Mouse (Mus musculus) adrenal gland, adult (tissue): ENCODE data around the gene 1110002E22Rik.

ENCODE experiments used
- DNase-seq, 2 experiments: peaks; one replicate each; pipeline ENCODE4 v3.0.0; 2022 to 2023; ENCODE audit warnings: low spot score in 1 of 2; ENCODE audit not compliant: inconsistent age in 2 of 2

1110002E22Rik gene

DNA sequence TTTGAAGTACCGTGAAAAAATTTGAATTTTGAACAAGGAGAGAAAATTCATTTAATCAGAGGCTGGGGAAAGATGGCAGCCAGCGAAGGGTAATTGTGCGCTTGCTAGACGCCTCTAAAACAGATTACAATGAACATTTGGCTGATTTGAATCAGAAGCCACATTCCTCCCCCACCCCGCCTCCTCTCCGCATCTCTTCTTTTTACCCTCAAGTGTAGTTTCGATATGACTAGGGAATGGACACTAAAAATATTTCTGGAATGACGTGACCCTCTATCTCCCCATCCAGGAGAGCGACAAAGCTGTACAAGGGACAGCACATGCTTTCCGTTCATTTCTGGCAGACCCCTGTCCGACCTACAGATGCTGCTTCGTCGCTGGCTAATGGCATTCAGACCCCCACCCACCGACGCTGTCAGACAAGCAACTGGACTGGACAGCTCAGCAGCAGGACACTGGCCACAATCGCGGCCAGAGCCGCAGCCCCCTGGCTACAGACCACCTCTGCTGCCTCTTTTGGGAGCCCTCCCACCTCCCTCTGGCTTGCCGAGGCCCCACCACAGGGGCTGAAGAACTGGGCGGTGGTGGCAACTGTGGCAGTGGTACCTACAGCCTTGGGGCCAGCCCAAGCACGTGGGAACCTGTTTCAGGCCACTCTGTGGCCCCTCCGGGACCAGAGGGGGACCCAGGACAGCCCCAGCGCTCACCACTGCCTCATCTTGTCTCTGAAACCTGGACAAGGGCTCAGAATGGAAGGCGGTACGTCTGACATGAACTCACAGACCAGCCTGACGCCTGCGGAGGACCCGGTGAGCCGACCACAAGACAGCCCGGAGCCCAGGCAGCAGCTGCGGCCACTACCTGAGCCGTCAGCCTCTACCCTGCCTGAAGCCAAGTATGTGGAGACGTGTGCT lies at the start of gene 1110002E22Rik:
Gene 1110002E22Rik, plus strand, starts transcription at position 321 of the 914 bp plus-strand sequence.
- DNase-seq, result no peak

DNA sequence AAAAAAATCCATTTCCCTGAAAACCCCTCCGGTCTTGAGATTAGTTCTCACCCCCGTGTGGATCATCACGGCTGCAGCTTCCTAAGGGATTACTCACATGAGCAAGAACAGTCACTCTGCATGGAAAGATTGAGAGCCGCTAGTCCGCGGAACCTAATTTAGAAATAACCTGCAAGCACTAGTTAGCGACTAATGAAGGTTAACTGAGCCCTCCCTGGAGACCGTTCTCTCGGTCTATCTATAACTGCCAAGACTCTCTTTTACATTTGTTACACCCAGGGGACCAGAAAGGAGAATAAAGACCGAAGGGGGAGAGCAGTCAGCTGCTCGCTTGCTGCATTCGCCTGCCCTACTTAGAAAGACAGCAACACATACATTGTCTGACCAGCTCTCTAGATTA lies 48.0 kb upstream of the 1110002E22Rik start:
- no peak for DNase-seq

DNA sequence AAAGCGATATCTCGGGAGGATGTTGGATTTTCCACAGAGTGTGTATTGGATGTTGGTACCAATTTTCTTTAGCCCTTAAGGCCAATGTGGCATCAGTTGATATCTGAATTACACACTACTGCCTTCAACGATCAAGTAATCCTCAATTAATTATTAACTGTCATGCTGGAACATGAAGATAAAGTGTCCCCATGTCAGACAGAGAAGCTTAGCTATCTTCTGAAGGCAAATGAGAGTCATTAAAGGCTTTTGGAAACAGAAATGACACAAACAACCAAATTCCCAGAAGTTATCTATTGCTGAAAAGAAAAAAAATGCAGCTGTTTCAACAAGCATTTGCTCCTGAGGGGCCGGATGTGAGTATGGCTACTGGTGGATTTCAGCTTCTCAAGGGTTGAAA lies 42.8 kb upstream of the 1110002E22Rik start:
- DNase-seq, result no peak

DNA sequence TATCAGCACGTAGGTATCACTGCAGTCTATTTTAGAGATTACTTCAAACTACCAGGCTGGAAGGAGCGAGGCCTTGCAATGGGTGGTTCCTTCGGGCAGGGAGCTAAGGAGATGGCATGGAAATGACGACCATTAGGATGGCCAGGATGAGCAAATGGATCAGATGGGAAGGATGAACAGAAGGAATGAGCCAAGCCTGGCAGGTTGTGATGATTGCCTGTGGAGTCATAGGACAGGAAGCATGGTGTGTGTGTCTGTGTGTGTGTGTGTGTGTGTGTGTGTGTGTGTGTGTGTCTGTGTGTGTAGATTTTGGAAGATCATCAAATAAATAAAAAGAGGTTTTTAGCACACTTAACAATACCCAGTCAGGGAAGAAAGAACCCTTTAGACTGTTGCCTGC lies 42.2 kb upstream of the 1110002E22Rik start:
- DNase-seq, result no peak

DNA sequence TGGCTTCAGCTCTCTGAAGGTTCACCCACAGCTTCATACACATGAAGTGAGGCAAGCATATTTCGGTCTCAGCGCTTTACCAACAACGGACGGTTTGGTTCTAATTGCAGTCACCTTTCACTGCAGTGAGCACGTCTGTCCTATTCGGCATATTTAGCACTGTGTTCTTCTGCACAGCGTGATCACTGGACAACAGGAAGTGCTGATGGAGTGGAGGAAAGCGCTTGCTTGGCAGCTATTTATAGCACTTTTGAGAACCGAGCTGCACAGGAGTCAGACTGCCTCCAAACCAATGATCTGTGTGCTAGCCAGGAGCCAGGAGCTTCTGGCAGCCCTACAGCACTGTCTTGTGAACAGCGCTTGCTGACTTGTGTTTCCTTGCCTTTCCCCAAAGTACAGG lies 38.6 kb upstream of the 1110002E22Rik start:
- no peak for DNase-seq

DNA sequence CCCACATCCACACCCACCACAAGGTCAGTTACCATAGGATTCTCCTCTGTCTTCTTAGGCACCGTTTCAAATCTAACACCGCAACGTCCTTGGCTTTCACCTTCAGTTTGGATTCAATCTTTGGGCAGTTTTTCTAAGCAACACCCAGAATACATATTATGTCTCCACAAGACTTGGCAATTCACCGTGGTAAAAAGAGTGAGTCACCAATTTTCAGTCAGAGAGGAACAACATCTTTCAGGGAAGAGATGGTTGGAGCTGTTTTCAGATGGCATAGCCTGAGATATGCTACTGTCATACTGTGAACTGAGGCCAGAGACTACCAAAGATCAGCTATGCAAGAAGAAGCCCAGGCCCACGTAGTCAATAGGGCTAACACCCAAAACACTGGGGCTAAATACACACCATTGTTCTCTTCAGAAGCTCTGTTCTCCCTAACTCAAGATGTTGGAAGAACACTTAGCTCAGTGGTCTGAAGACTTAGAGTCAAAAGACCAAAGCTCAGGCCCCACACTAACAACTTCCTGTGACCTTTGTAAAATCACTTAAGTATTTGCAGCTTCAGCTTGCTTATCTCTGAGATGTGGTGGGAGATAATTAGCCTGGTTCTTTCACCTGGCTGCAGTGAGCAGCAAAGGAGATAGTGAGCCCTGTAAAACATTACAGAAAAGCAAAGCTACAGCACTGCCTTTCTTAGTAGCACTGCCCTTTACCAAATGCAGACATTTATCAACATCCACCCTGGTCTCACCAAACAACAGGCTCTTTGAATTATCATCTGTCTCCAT lies 37.1 kb upstream of the 1110002E22Rik start:
- no peak for DNase-seq

DNA sequence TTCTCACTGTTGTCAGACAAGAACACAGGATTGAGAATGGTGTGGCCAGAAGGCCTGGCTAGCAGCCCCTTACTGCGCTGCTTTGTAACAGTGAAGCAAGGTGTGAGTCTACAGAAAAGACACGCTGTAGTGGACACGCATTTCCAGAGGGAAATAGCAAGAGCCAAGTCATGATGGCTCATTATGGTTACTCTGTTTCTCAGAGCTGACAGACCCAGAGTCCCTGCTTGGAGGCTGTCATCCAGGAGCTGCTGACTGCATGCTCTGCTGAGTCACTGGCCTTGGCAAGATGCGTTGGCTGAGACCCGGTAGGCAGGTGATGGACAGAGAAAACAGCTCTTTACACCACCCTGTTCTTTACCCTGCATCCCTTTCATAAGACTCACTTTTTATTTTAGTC lies 35.5 kb upstream of the 1110002E22Rik start:
- peak; percentile 89 to 91 for DNase-seq

DNA sequence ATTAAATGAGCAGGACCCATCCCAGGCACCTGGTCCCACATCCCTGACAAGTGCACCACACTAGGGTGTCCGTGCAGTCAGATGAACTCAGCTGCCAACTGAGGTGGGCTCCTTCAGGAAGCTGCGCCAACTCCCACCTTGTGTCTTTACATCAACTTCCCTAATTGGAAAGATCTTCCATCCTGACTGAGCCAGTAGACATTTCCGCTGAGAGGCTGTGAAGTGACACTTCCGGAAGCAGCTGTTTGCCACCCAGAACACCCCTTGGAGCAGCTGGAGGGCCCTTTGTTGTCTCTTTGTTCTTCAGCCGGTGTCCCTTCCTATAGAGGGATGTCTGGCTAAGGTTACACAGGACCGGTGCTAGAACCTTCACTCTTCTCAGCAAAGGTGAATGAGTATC lies 34.3 kb upstream of the 1110002E22Rik start:
- no peak for DNase-seq

DNA sequence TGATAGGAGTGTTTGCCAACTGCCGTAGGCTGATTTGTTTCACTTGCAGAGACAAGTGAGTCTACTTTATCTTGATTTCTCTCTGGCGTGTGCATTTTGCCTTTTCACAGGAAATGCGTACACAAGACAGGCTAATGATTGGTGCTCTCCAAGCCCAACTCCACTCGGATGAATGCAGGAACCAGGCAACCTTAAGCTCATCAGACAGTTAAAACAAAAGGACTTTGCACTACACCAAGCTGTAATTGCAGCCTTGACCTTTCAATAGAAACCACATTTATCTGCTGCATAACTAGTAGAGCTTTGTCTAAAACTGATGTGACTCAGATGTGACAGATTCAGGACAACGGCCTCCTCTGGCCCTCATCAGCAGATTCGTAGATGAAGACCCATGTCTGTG lies 30.9 kb upstream of the 1110002E22Rik start:
- peak; percentile 48 to 88 for DNase-seq

DNA sequence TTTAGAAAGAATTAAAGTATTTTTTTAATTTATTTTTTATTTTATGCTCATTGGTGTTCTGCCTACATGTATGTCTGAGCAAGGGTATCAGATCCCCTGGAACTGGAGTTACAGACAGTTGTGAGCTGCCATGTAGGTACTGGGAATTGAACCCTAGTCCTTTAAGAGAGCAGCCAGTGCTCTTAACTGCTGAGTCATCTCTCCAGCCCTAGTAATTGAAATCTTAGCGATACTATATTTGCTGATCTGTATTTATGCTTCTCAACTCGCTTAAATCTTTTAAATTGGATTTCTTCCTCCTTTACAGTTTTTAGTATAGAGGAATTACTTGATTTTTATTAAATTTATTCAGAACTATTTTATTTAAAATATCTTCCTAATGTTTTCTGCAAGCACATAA lies 23.9 kb upstream of the 1110002E22Rik start:
- no peak for DNase-seq

DNA sequence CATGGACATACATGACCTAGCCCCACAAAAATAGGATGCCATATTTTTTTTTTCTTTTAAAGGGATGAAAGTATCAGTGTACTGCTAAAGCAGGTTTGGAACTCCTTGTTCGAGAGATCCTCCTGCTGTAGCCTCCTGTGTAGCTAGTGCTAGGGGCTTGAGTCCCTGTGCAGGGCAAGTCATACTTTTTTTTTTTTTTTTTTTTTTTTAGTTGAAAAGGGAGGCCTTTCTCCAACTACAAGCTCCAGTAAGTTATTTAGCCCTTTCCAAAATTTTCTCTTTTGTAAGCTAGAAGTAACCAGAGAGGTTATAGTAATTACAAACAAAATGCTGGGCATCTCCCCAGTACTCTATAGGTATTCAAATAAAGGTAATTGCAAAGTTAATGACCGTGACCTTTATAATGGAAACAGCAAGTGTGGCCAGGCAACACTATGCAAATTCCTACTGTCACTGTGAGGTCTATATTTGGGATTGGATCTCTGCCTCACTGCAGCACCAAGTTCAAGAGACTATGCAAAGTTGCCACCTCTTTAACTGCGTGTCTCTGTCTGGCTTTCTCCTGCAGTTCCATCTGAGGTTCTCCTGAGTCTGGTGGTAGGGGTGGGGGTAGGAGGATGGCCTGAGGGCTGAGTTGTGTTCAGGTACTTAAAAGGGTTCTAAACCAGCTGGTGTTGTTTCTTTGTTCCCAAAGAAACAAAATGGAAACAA lies 23.1 kb upstream of the 1110002E22Rik start:
- no peak for DNase-seq

DNA sequence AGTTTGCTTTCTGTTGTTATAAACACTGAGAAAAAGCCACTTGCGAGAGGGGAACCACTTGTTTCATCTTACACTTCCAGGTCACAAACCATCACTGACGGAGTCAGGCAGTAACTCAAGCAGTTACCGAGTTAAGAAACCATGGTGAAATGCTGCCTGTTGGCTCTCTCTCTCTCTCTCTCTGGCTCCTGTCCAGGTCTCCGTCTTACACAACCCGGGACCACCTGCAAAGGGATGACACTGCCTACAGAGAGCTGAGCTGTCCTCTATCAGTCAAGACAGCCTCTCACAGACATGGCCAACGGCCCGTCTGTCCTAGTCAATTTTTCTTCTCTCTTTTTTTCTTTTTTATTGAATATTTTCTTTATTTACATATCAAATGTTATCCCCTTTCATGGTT lies 21.5 kb upstream of the 1110002E22Rik start:
- DNase-seq, result peak; percentile 30 to 72

DNA sequence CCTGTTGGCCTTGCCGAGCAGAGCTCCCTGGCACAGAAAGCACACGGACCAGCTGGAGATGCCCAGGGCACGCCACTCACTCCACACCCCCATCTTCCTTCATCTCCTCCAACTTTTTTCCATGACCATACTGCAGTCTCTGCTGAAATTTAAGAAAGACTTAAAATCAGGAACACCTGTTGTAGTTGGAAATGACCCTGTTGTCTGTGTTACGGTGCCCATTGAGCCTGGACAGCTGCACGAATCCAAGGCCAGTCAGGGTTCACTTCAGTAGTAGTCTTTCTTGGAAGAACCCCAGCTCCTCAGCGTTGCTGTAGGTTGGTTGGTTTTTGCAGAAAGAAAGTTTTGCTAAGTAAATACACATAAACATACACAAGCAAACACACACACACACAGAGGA lies 15.3 kb upstream of the 1110002E22Rik start:
- peak in 1 of 2 experiments; percentile 51 for DNase-seq

DNA sequence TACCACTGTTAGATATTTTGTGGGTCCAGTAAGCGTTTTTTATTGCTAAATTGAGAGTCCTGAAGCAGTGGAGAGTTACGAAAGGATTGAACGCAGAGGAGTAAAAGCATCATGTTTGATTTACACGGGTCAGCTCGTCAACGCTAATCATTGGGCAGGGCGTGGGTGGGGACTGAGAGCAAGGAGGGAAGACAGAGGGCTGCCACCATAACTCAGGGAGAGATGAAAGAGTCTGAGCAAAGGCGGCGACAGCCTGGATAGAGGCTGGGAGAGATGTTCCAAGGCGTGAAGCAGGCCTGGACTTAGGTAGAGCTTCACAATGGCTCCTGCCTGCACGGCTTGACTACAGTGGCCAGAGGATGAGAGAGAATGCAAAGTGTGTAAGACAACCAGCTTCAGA lies 14.1 kb upstream of the 1110002E22Rik start:
- peak in 1 of 2 experiments; percentile 19 for DNase-seq

DNA sequence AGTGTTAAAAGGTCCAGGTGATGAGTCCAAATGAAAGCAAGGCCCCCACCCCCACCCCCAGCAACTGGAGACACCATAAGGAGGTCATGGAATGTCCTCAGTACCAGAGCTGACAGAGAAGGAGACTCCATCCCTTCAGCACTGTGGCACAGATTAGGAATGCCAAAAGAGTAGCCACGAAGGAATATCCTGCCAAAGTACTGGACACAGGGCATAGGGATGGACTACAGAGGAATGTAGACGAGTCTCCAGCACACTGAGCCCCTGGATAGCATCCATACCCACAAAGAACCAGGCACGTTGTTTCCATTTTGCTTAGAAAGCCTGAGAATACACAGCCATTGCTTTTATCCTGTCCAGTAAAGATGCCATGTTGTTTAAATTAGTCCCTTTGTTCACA lies 13.4 kb upstream of the 1110002E22Rik start:
- no peak for DNase-seq

DNA sequence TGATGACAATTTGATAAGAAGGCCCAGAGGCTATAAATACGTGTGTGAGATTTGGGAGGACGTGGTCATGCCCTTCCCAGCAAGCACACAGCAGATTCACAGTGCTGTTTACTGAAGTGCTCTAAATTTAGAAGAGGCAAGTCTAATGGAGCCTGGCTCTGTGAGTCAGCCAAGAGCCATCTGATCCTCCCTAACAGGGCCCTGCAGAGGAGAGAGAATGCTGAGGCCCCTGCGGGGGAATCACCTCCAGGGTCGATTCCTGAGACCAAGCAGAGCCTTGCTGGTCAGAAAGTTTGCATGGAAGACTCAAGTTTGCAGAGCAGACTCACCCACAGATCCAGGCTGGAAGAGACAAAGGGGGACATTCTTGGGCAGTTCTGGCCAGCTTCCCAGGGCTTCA lies 10.9 kb upstream of the 1110002E22Rik start:
- peak; percentile 60 to 76 for DNase-seq

DNA sequence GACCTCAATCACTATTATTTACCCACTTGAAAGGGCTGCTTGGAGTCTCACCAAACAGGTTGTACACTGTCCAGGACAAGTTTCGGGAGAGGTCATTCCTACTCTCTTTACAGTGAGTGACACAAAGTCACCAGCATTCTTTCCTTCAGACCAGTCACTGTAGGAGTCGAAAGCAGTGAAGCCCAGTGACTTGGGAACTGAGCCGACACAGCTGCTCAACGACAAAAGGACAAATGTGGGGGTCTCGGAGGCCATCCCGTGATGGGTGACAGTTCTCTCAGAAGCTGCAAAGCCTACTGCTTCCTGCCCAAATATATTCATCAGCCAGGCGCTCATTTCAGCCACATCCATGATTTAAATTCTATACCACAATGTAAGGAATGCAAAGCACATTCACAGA lies 7.9 kb upstream of the 1110002E22Rik start:
- no peak for DNase-seq

DNA sequence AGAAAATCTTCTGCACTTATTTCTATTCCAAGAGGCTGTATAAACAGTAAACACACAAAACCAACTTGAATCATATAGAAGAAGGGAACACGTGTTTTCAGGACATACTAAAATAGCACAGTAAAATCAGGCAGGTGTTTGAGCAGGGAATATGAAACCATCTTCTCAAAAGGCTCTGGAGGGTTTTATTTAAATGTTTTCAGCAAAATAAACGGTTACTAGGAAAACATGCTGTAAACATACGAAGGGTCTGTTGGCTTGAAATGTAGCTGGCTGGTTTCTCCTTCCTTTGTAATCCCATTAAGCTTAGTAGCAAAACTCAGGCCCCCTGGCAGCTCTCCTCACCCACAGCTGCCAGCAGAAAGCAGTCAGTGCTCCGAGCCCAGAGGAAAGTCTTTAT lies 6.6 kb upstream of the 1110002E22Rik start:
- DNase-seq, result no peak

DNA sequence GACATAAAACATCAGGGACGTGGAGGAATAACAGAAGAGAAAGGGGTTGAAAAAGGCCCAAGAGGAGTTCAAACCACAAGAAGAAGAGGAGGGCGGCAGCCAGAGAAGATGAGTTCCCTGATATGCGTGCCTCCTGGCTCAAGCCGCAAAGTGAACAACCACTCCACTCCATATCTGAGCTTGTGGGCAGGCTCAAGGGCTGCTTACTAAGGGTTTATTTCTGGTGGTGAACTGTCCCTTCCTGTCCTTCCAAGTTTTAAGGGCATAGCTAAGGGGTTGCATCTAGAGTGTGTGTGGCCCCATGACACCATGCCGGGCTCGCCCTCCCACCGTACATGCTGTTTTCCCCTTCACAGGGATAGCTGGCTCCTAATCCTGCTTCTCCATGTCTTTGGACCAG lies 4.4 kb upstream of the 1110002E22Rik start:
- DNase-seq, result no peak

DNA sequence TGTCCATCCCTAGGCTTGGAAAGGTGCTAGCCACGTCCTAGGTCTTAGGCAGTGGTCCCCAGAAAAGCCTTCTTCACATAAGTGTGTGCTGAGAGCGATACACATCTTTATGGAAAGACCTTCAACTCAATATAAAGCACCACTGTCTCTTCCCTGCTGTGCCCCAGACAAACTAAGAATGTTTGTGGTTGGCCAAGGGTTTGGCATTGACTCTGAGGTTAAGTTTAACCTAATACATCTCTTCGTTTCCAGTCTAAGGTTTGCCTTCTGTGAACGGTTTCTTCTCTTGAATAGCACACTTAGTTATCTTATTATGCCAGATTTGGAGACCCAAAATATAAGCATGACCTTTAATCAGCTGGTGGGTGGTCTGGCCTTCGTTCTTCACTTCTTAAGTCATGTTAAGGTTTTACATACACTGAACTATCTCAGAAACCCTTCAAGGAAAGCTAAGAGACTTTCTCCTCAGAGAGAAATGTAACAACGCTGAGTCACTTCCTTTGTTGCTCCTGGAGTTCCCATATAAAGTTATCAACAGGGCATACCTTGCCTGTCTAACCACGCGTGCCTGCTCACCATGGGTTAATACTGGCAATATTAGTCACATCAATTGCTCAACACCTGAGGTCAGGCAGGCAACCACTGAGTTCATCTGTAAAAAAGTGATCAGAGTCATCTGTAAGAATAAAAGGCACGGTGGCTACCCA lies 3.5 kb upstream of the 1110002E22Rik start:
- DNase-seq, result peak in 1 of 2 experiments; percentile 52

DNA sequence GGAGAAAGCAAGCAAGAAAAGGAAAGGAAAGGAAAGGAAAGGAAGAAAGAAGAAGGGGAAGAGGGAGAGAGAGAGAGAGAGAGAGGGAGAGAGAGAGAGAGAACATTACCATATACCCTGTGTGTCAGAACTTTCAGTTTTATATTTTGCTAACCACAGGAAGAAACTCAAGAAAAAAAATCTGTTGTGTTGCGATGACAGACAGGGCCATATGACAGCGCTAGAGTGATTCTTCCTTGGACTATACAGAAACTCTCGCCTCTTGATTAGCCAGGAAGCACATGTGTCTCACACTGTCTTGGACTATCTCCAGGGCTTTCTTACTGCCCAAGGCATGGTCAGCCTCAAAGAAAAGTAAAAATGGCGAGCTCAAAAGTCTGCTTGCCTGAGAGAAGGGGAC lies 2.2 kb upstream of the 1110002E22Rik start:
- DNase-seq, result no peak
